Mouse (Mus musculus) G1E (cell line): ENCODE measurements around the gene Olfr96. TPM values are rescaled to one million over a fixed set of nuclear protein-coding genes. Genes with fewer than 3 reads are reported as not detected.

Experiments used
- ATAC-seq: 2 replicates; pipeline ENCODE4 v1.8.0; 2016; ENCODE audit warnings: mild to moderate bottlenecking; ENCODE audit not compliant: insufficient number of reproducible peaks, poor library complexity, low FRiP score, severe bottlenecking; ENCODE audit errors: extremely low read depth
- DNase-seq: peaks from one replicate; pipeline ENCODE4 v3.0.0; 2012; ENCODE audit warnings: low spot score
- H3K27me3 ChIP-seq: 2 replicates; pipeline ENCODE4 v1.6.1; 2012; ENCODE audit warnings: mild to moderate bottlenecking, low read length, inconsistent platforms; ENCODE audit not compliant: insufficient read depth
- H3K36me3 ChIP-seq: replicated peaks from 2 replicates; pipeline ENCODE3; 2012; ENCODE audit warnings: mild to moderate bottlenecking, inconsistent platforms
- H3K4me1 ChIP-seq: 2 replicates; pipeline ENCODE4 v1.6.1; 2012; ENCODE audit warnings: low read depth, low read length, inconsistent platforms, mixed read lengths; ENCODE audit not compliant: insufficient read depth
- H3K4me3 ChIP-seq: 2 replicates; pipeline ENCODE4 v1.5.1; 2012; ENCODE audit warnings: low read depth, mild to moderate bottlenecking, inconsistent platforms, low read length, moderate library complexity, mixed read lengths
- H3K9me3 ChIP-seq: replicated peaks from 2 replicates; pipeline ENCODE4 v1.6.1; 2012; ENCODE audit warnings: inconsistent platforms
- CTCF ChIP-seq: IDR thresholded peaks from 2 replicates; pipeline ENCODE4 v1.5.1; 2012; ENCODE audit warnings: low read depth, low read length, inconsistent platforms, mixed read lengths
- GATA1 ChIP-seq: IDR thresholded peaks from 2 replicates; pipeline ENCODE4 v1.6.1; 2012; ENCODE audit warnings: borderline replicate concordance, low read length, inconsistent platforms, mixed read lengths
- GATA2 ChIP-seq: IDR thresholded peaks from 2 replicates; pipeline ENCODE4 v1.6.1; 2012; ENCODE audit warnings: low read depth, low read length, inconsistent platforms, borderline replicate concordance
- POLR2AphosphoS5 ChIP-seq: IDR thresholded peaks from 2 replicates; pipeline ENCODE4 v1.6.1; 2012; ENCODE audit warnings: low read depth, low read length, inconsistent platforms; ENCODE audit not compliant: insufficient replicate concordance
- TAL1 ChIP-seq: conservative IDR thresholded peaks from 2 replicates; pipeline ENCODE4 v1.6.1; 2012; ENCODE audit warnings: low read depth, low read length, inconsistent platforms, mixed read lengths
- polyA plus RNA-seq: library from polyadenylated mRNA; stranded (reverse); fragments of >175 nt; gene quantifications from 2 replicates; pipeline ENCODE4 v1.2.3, GENCODE M21; 2012
- total RNA-seq, 2 experiments: library from RNA; stranded (forward) in 1 of 2; stranded (reverse) in 1 of 2; fragments of 200-1000 nt in 1 of 2; fragments of >200 nt in 1 of 2; fragmentation: Nextera tagmentation in 1 of 2; gene quantifications; 2 replicates each; pipeline ENCODE4 v1.2.3; 2014 to 2017

The Olfr96 gene
- total and polyA plus RNA-seq, 3 experiments: not detected

DNA sequence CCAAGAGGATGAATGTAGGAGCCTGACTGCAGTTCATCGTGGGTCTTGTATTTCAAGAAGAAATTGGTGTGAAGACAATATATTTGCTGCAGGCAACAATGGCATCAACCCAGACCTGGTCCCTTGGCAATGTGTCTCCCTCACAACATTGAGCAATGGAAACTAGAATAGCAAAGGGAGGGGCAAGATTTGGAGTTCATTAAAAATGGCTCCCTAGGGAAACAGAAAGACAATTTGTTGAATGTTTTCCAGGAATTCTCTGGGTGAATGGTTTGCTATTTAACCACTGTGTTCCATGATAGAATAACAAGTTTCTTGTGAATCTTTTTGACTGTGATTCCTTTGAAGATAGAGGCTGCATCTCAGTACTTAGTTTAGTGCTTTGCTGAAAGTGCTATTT, 43.7 kb downstream of the Olfr96 start, which contains the start of gene Olfr98:
Olfr98 (minus strand) TSS at position 124 of the 400 bp plus-strand sequence.
- Histone ChIP-seq H3K4me1 (no peaks in the 10 kb centered on the region), H3K36me3 (no peaks in the 10 kb centered on the region), H3K4me3 (no peak within 1 kb of the TSS), H3K27me3 (no peaks in the 10 kb centered on the region), H3K9me3 (no peaks in the 10 kb centered on the region)
- TF ChIP-seq CTCF (no peak), POLR2AphosphoS5 (no peak), GATA2 (no peak), TAL1 (no peak), GATA1 (no peak)
- ATAC-seq (no peak), DNase-seq (no peak)

- TF ChIP-seq GATA1 (no peak), POLR2AphosphoS5 (no peak), TAL1 (no peak), GATA2 (no peak), CTCF (no peak)
- ATAC-seq (no peak; the same call in 1 of the 2 replicates), DNase-seq (no peak)
- peaks cover 12% of the 10 kb centered on the region for H3K9me3 ChIP-seq
- H3K4me1 ChIP-seq: no peaks in the 10 kb centered on the region
- H3K4me3 ChIP-seq: no peak within 1 kb of the TSS
- no peaks in the 10 kb centered on the region for H3K27me3 ChIP-seq
- H3K36me3 ChIP-seq: no peaks in the 10 kb centered on the region
Observed at GRCm38 (mm10) chr17:37270058-37270701, 50.2 kb downstream of the Olfr96 start, which contains the start of gene H2-M3. Gene H2-M3 (plus strand): TSS chr17:37270220.

DNA sequence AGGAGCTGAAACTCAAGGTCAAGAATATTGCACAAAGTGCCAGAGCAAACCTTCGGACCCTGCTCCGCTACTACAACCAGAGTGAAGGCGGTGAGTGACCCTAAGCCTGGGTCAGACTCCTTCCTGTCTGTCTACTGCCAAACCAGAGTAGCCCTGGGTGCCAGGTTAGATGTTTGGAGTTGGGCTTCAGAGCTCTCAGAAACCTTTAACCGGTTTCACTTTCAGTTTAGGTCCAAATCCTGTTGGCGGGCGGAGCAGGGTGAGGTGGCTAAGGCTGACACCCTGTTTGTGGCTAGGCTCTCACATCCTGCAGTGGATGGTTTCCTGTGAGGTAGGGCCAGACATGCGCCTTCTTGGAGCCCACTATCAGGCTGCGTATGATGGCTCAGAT, 50.8 kb downstream of the Olfr96 start:
- Histone ChIP-seq H3K9me3 (peaks cover 12% of the 10 kb centered on the region), H3K4me1 (no peaks in the 10 kb centered on the region), H3K27me3 (no peaks in the 10 kb centered on the region), H3K36me3 (no peaks in the 10 kb centered on the region), H3K4me3 (no peak overlapping the region)
- ATAC-seq (no peak), DNase-seq (no peak)
- TF ChIP-seq GATA1 (no peak), CTCF (no peak), POLR2AphosphoS5 (no peak), GATA2 (no peak), TAL1 (no peak)

DNA sequence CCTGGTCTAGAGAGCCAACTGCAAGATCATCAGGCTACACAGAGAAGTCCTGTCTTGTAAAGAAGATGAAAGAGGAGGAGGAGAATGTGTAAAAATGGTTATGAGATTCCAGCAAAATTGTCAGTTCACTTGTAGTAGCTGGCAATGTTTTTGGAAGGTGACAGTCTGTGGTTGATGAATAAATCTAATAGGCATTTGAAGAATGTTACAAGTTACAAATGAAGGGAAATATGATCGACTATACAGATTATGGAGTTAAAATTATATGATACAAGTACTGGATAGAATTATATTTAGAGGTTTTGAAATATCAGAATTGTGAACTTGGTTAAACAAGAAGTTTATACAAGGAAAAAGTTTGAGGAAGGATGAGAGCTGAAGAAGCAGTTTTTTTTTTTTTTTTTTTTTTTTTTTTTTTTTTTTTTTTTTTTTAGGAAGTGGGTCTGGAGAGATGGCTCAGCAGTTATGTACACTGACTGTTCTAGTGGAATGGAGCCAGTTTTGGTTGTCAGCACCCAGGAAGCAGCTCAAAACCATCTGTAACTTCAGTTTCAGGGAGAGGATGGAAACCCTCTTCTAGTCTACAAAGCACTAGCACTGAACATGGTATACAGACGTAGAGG, 55.8 kb downstream of the Olfr96 start:
- H3K4me3 ChIP-seq: no peak overlapping the region
- no peaks in the 10 kb centered on the region for H3K4me1 ChIP-seq
- no peaks in the 10 kb centered on the region for H3K36me3 ChIP-seq
- no peak for ATAC-seq
- peaks cover 4% of the 10 kb centered on the region for H3K9me3 ChIP-seq
- H3K27me3 ChIP-seq: no peaks in the 10 kb centered on the region
- no peak for TF ChIP-seq CTCF
- TF ChIP-seq POLR2AphosphoS5: no peak
- TF ChIP-seq GATA2: no peak
- TF ChIP-seq TAL1: no peak
- TF ChIP-seq GATA1: no peak
- DNase-seq: no peak

Other genes starting within 250 kb of the Olfr96 start
Only the 20 nearest of the 25 such genes appear.
- not detected in 2 replicates for gene Mog, start 196.7 kb upstream of the Olfr96 start, total RNA-seq (2014; fragmentation: Nextera tagmentation)
- 0.05 TPM in 1 of 2 replicates, not detected in the other for gene Mog, start 196.7 kb upstream of the Olfr96 start, total RNA-seq (2017)
- not detected in 2 replicates for gene Mog, start 196.7 kb upstream of the Olfr96 start, polyA plus RNA-seq
- gene Gabbr1, start 174.2 kb upstream of the Olfr96 start, total RNA-seq (2014; fragmentation: Nextera tagmentation): 35.2 and 36.4 TPM in 2 replicates
- 11.7 and 12.4 TPM in 2 replicates for gene Gabbr1, start 174.2 kb upstream of the Olfr96 start, total RNA-seq (2017)
- 31.9 and 42.6 TPM in 2 replicates for gene Gabbr1, start 174.2 kb upstream of the Olfr96 start, polyA plus RNA-seq
- gene Olfr90, start 131.6 kb upstream of the Olfr96 start, total RNA-seq (2014; fragmentation: Nextera tagmentation): not detected in 2 replicates
- gene Olfr90, start 131.6 kb upstream of the Olfr96 start, total RNA-seq (2017): 0.06 and 0.27 TPM in 2 replicates
- gene Olfr90, start 131.6 kb upstream of the Olfr96 start, polyA plus RNA-seq: not detected in 2 replicates
- gene Olfr91, start 121.9 kb upstream of the Olfr96 start, total RNA-seq (2014; fragmentation: Nextera tagmentation): not detected in 2 replicates
- 0.05 and 0.06 TPM in 2 replicates for gene Olfr91, start 121.9 kb upstream of the Olfr96 start, total RNA-seq (2017)
- not detected in 2 replicates for gene Olfr91, start 121.9 kb upstream of the Olfr96 start, polyA plus RNA-seq
- gene Olfr92, start 100.1 kb upstream of the Olfr96 start, total RNA-seq (2014; fragmentation: Nextera tagmentation): not detected in 2 replicates
- gene Olfr92, start 100.1 kb upstream of the Olfr96 start, total RNA-seq (2017): not detected in 2 replicates
- gene Olfr92, start 100.1 kb upstream of the Olfr96 start, polyA plus RNA-seq: not detected in 2 replicates
- not detected in 2 replicates for gene Olfr93, start 58.7 kb upstream of the Olfr96 start, total RNA-seq (2014; fragmentation: Nextera tagmentation)
- gene Olfr93, start 58.7 kb upstream of the Olfr96 start, total RNA-seq (2017): 0.06 and 0.27 TPM in 2 replicates
- not detected in 2 replicates for gene Olfr93, start 58.7 kb upstream of the Olfr96 start, polyA plus RNA-seq
- gene Ubd, start 26.3 kb upstream of the Olfr96 start, total RNA-seq (2014; fragmentation: Nextera tagmentation): not detected in 2 replicates
- gene Ubd, start 26.3 kb upstream of the Olfr96 start, total RNA-seq (2017): not detected in 2 replicates
- gene Ubd, start 26.3 kb upstream of the Olfr96 start, polyA plus RNA-seq: not detected in 2 replicates
- gene Olfr94, start 19.2 kb upstream of the Olfr96 start, total RNA-seq (2014; fragmentation: Nextera tagmentation): not detected in 2 replicates
- gene Olfr94, start 19.2 kb upstream of the Olfr96 start, total RNA-seq (2017): 0.06 and 0.11 TPM in 2 replicates
- not detected in 2 replicates for gene Olfr94, start 19.2 kb upstream of the Olfr96 start, polyA plus RNA-seq
- not detected in 2 replicates for gene Olfr95, start 7.0 kb upstream of the Olfr96 start, total RNA-seq (2014; fragmentation: Nextera tagmentation)
- under 0.01 and 0.05 TPM in 2 replicates for gene Olfr95, start 7.0 kb upstream of the Olfr96 start, total RNA-seq (2017)
- not detected in 2 replicates for gene Olfr95, start 7.0 kb upstream of the Olfr96 start, polyA plus RNA-seq
- gene Olfr97, start 17.2 kb downstream of the Olfr96 start, total RNA-seq (2014; fragmentation: Nextera tagmentation): not detected in 2 replicates
- 0.11 and 0.35 TPM in 2 replicates for gene Olfr97, start 17.2 kb downstream of the Olfr96 start, total RNA-seq (2017)
- gene Olfr97, start 17.2 kb downstream of the Olfr96 start, polyA plus RNA-seq: not detected in 2 replicates
- not detected in 2 replicates for gene Olfr98, start 43.6 kb downstream of the Olfr96 start, total RNA-seq (2014; fragmentation: Nextera tagmentation)
- gene Olfr98, start 43.6 kb downstream of the Olfr96 start, total RNA-seq (2017): not detected in 2 replicates
- gene Olfr98, start 43.6 kb downstream of the Olfr96 start, polyA plus RNA-seq: not detected in 2 replicates
- not detected in 2 replicates for gene H2-M3, start 50.1 kb downstream of the Olfr96 start, total RNA-seq (2014; fragmentation: Nextera tagmentation)
- gene H2-M3, start 50.1 kb downstream of the Olfr96 start, total RNA-seq (2017): not detected in 2 replicates
- not detected in 2 replicates for gene H2-M3, start 50.1 kb downstream of the Olfr96 start, polyA plus RNA-seq
- gene Olfr99, start 63.3 kb downstream of the Olfr96 start, total RNA-seq (2014; fragmentation: Nextera tagmentation): not detected in 2 replicates
- gene Olfr99, start 63.3 kb downstream of the Olfr96 start, total RNA-seq (2017): not detected in 2 replicates
- not detected in 2 replicates for gene Olfr99, start 63.3 kb downstream of the Olfr96 start, polyA plus RNA-seq
- gene Olfr101, start 84.2 kb downstream of the Olfr96 start, total RNA-seq (2014; fragmentation: Nextera tagmentation): not detected in 2 replicates
- 0.05 and 0.12 TPM in 2 replicates for gene Olfr101, start 84.2 kb downstream of the Olfr96 start, total RNA-seq (2017)
- not detected in 2 replicates for gene Olfr101, start 84.2 kb downstream of the Olfr96 start, polyA plus RNA-seq
- not detected in 2 replicates for gene Olfr102, start 96.9 kb downstream of the Olfr96 start, total RNA-seq (2014; fragmentation: Nextera tagmentation)
- gene Olfr102, start 96.9 kb downstream of the Olfr96 start, total RNA-seq (2017): 0.12 TPM in 1 of 2 replicates, not detected in the other
- not detected in 2 replicates for gene Olfr102, start 96.9 kb downstream of the Olfr96 start, polyA plus RNA-seq
- gene Olfr103, start 119.6 kb downstream of the Olfr96 start, total RNA-seq (2014; fragmentation: Nextera tagmentation): not detected in 2 replicates
- 0.05 TPM in 1 of 2 replicates, not detected in the other for gene Olfr103, start 119.6 kb downstream of the Olfr96 start, total RNA-seq (2017)
- not detected in 2 replicates for gene Olfr103, start 119.6 kb downstream of the Olfr96 start, polyA plus RNA-seq
- gene Olfr104-ps, start 139.4 kb downstream of the Olfr96 start, total RNA-seq (2014; fragmentation: Nextera tagmentation): not detected in 2 replicates
- 0.06 and 0.16 TPM in 2 replicates for gene Olfr104-ps, start 139.4 kb downstream of the Olfr96 start, total RNA-seq (2017)
- not detected in 2 replicates for gene Olfr104-ps, start 139.4 kb downstream of the Olfr96 start, polyA plus RNA-seq
- not detected in 2 replicates for gene Olfr105-ps, start 158.9 kb downstream of the Olfr96 start, total RNA-seq (2014; fragmentation: Nextera tagmentation)
- 0.06 and 0.11 TPM in 2 replicates for gene Olfr105-ps, start 158.9 kb downstream of the Olfr96 start, total RNA-seq (2017)
- gene Olfr105-ps, start 158.9 kb downstream of the Olfr96 start, polyA plus RNA-seq: not detected in 2 replicates
- gene Olfr106-ps, start 170.2 kb downstream of the Olfr96 start, total RNA-seq (2014; fragmentation: Nextera tagmentation): not detected in 2 replicates
- not detected in 2 replicates for gene Olfr106-ps, start 170.2 kb downstream of the Olfr96 start, total RNA-seq (2017)
- not detected in 2 replicates for gene Olfr106-ps, start 170.2 kb downstream of the Olfr96 start, polyA plus RNA-seq
- gene Olfr107, start 179.1 kb downstream of the Olfr96 start, total RNA-seq (2014; fragmentation: Nextera tagmentation): not detected in 2 replicates
- 0.06 and 0.16 TPM in 2 replicates for gene Olfr107, start 179.1 kb downstream of the Olfr96 start, total RNA-seq (2017)
- gene Olfr107, start 179.1 kb downstream of the Olfr96 start, polyA plus RNA-seq: not detected in 2 replicates